Comparison of ENCODE assay signal across 17 mouse cellular contexts in genomic region chr11:63967641-63968387, GRCm38 (mm10). TPM values are rescaled to one million over a fixed set of nuclear protein-coding genes. Genes with fewer than 3 reads are reported as not detected.
DNase-seq lines count a peak whose midpoint lies in the region; ATAC-seq and TF ChIP-seq lines count a peak whose summit lies in the region.
"Had no signal": no experiment of that assay in that cellular context is flagged by ENCODE, and none has a peak within 500 bp of the region (broad histone marks: within the 10 kb centered on the region; RNA-seq: fewer than 3 reads in every experiment).

No protein-coding gene starts in this region.

- no peaks in the 10 kb centered on the region for H3K9me3 ChIP-seq in forebrain, embryonic 10.5 days
- no peaks in the 10 kb centered on the region for H3K9me3 ChIP-seq in forebrain, embryonic 13.5 days (replicated peaks)
- H3K9me3 ChIP-seq in liver, embryonic 12.5 days (replicated peaks): no peaks in the 10 kb centered on the region
- H3K9me3 ChIP-seq in liver, postnatal 0 days (ENCODE audit: low read length): no peaks in the 10 kb centered on the region
- H3K9me3 ChIP-seq in limb, embryonic 12.5 days: no peaks in the 10 kb centered on the region
- H3K9me3 ChIP-seq: embryonic facial prominence, embryonic 15.5 days; hindbrain, embryonic 13.5 days; intestine, embryonic 15.5 days had no signal

- peaks cover 26% of the 10 kb centered on the region for H3K36me3 ChIP-seq in forebrain, embryonic 10.5 days (replicated peaks)
- peaks cover 12% of the 10 kb centered on the region; the same call in 1 of the 2 replicates for H3K36me3 ChIP-seq in forebrain, embryonic 13.5 days (ENCODE audit: poor library complexity, severe bottlenecking)
- H3K36me3 ChIP-seq in liver, embryonic 12.5 days: peaks cover 25% of the 10 kb centered on the region
- H3K36me3 ChIP-seq in liver, postnatal 0 days (replicated peaks; ENCODE audit: insufficient read depth, low read length): no peaks in the 10 kb centered on the region; the same call in 1 of the 2 replicates
- H3K36me3 ChIP-seq in limb, embryonic 12.5 days: peaks cover 12% of the 10 kb centered on the region

- H3K4me2 ChIP-seq in forebrain, embryonic 13.5 days: no peak overlapping the region
- 0 out of 2 replicates have a peak overlapping the region, but pooled peaks have one; percentile 10 for H3K4me2 ChIP-seq in liver, embryonic 12.5 days
- H3K4me2 ChIP-seq in liver, postnatal 0 days (ENCODE audit: low read depth, low read length): no peak overlapping the region
- H3K4me2 ChIP-seq in limb, embryonic 12.5 days: no peak overlapping the region
- H3K4me2 ChIP-seq: embryonic facial prominence, embryonic 15.5 days; hindbrain, embryonic 13.5 days; intestine, embryonic 15.5 days had no signal

- TF ChIP-seq POLR2A in brain, embryonic 14.5 days (IDR thresholded peaks at IDR 0.05; ENCODE audit: borderline replicate concordance, extremely low read depth, insufficient read depth, insufficient read length, poor library complexity, severe bottlenecking): no peak

- no peak for ATAC-seq in forebrain, embryonic 13.5 days
- peak; percentile 44; the same call in 1 of the 2 replicates for ATAC-seq in liver, embryonic 12.5 days
- no peak for ATAC-seq in liver, postnatal 0 days
- no peak for ATAC-seq in limb, embryonic 12.5 days (ENCODE audit: insufficient number of reproducible peaks, insufficient read depth, low FRiP score, low TSS enrichment, low read depth)
- ATAC-seq: intestine, embryonic 15.5 days had no signal

- no peak overlapping the region for H3K9ac ChIP-seq in forebrain, embryonic 13.5 days
- no peak overlapping the region for H3K9ac ChIP-seq in liver, embryonic 12.5 days
- no peak overlapping the region for H3K9ac ChIP-seq in liver, postnatal 0 days (replicated peaks)
- H3K9ac ChIP-seq in limb, embryonic 12.5 days (replicated peaks): no peak overlapping the region
- H3K9ac ChIP-seq: embryonic facial prominence, embryonic 15.5 days; hindbrain, embryonic 13.5 days; intestine, embryonic 15.5 days had no signal

- no peak overlapping the region for H3K4me3 ChIP-seq in forebrain, embryonic 10.5 days
- no peak overlapping the region for H3K4me3 ChIP-seq in forebrain, embryonic 13.5 days
- no peak overlapping the region for H3K4me3 ChIP-seq in liver, embryonic 12.5 days
- no peak overlapping the region for H3K4me3 ChIP-seq in liver, postnatal 0 days (ENCODE audit: low read depth, low read length)
- H3K4me3 ChIP-seq in limb, embryonic 12.5 days (replicated peaks): no peak overlapping the region
- H3K4me3 ChIP-seq: embryonic facial prominence, embryonic 15.5 days; hindbrain, embryonic 13.5 days; intestine, embryonic 15.5 days had no signal

- no peak for TF ChIP-seq EP300 in liver, postnatal 0 days (IDR thresholded peaks at IDR 0.05; ENCODE audit: low read depth)

- 0 out of 2 replicates have a peak, but pooled peaks cover 5% of the 10 kb centered on the region for H3K27me3 ChIP-seq in forebrain, embryonic 10.5 days (ENCODE audit: poor library complexity, severe bottlenecking)
- H3K27me3 ChIP-seq in forebrain, embryonic 13.5 days: no peaks in the 10 kb centered on the region
- no peaks in the 10 kb centered on the region for H3K27me3 ChIP-seq in liver, embryonic 12.5 days (replicated peaks)
- H3K27me3 ChIP-seq in liver, postnatal 0 days (ENCODE audit: insufficient read depth, low read length): no peaks in the 10 kb centered on the region
- 0 out of 2 replicates have a peak, but pooled peaks cover 7% of the 10 kb centered on the region for H3K27me3 ChIP-seq in limb, embryonic 12.5 days
- H3K27me3 ChIP-seq: embryonic facial prominence, embryonic 15.5 days; intestine, embryonic 15.5 days had no signal

- TF ChIP-seq CTCF in liver, postnatal 0 days (IDR thresholded peaks at IDR 0.05; ENCODE audit: low read depth): no peak
- TF ChIP-seq CTCF in brain, embryonic 14.5 days (IDR thresholded peaks at IDR 0.05; ENCODE audit: borderline replicate concordance, extremely low read depth, insufficient read depth, insufficient read length): no peak

- H3K27ac ChIP-seq in forebrain, embryonic 10.5 days: peak overlapping the region; percentile 27; the same call in 1 of the 2 replicates
- H3K27ac ChIP-seq in forebrain, embryonic 13.5 days: no peak overlapping the region
- peak overlapping the region; percentile 80 for H3K27ac ChIP-seq in liver, embryonic 12.5 days
- no peak overlapping the region for H3K27ac ChIP-seq in liver, postnatal 0 days (ENCODE audit: low read depth)
- H3K27ac ChIP-seq in limb, embryonic 12.5 days: peak overlapping the region; percentile 29; the same call in 1 of the 2 replicates
- H3K27ac ChIP-seq: embryonic facial prominence, embryonic 15.5 days; intestine, embryonic 15.5 days had no signal

- peaks cover 21% of the 10 kb centered on the region for H3K4me1 ChIP-seq in forebrain, embryonic 10.5 days
- H3K4me1 ChIP-seq in forebrain, embryonic 13.5 days: peaks cover 28% of the 10 kb centered on the region
- H3K4me1 ChIP-seq in liver, embryonic 12.5 days: peaks cover 64% of the 10 kb centered on the region
- H3K4me1 ChIP-seq in liver, postnatal 0 days (ENCODE audit: insufficient read depth): 0 out of 2 replicates have a peak, but pooled peaks cover 4% of the 10 kb centered on the region
- H3K4me1 ChIP-seq in limb, embryonic 12.5 days (replicated peaks): peaks cover 32% of the 10 kb centered on the region

- whole genome bisulfite sequencing in forebrain, embryonic 10.5 days: 90% methylated on average over 9 of the region's 9 CpGs
- 80% methylated on average over 9 of the region's 9 CpGs for WGBS in forebrain, embryonic 13.5 days
- 74% methylated on average over 9 of the region's 9 CpGs for WGBS in liver, embryonic 12.5 days (ENCODE audit: insufficient replicate concordance)
- 73% methylated on average over 9 of the region's 9 CpGs for WGBS in liver, postnatal 0 days (ENCODE audit: insufficient replicate concordance)
- 69% methylated on average over 9 of the region's 9 CpGs for WGBS in limb, embryonic 12.5 days

- no peak for DNase-seq in forebrain, embryonic 10.5 days (ENCODE audit: extremely low spot score, low spot score)
- DNase-seq in liver, postnatal 0 days: no peak
- peak; percentile 47 for DNase-seq in brain, embryonic 14.5 days (ENCODE audit: low read depth)
- DNase-seq in layer of hippocampus, adult 9-10 months (ENCODE audit: low spot score): no peak
- no peak for DNase-seq in embryo, embryonic 9.5 days (ENCODE audit: extremely low spot score)
- DNase-seq: adrenal gland, postnatal 14 days; cerebellum, adult 9-10 months; gastrocnemius, postnatal 36 days; lung, postnatal 10 days; right cerebral cortex, postnatal 4 days; thymus, postnatal 4 days had no signal

RNA-seq across cellular contexts. Expression of gene Hs3st3b1, which starts 45.7 kb away (rescaled TPM):
- polyA plus RNA-seq in forebrain, embryonic 10.5 days (2016; fragmentation: Nextera tagmentation; extraction: Ambion mirVana): 4.8 and 5.7 TPM in 2 replicates
- 2.4 and 3.2 TPM in 2 replicates for polyA plus RNA-seq in forebrain, embryonic 13.5 days (2015; fragmentation: Nextera tagmentation; extraction: Ambion mirVana)
- 23.7 and 25.0 TPM in 2 replicates for polyA plus RNA-seq in liver, embryonic 12.5 days (2016; fragmentation: Nextera tagmentation; extraction: Ambion mirVana)
- 20.0 and 21.1 TPM in 2 replicates for polyA plus RNA-seq in liver, postnatal 0 days (2015; fragmentation: Nextera tagmentation; extraction: Ambion mirVana)
- polyA plus RNA-seq in brain, embryonic 14.5 days (2012; rRNA removed): 7.9 and 10.5 TPM in 2 replicates
- polyA plus RNA-seq in limb, embryonic 12.5 days (2016; fragmentation: Nextera tagmentation; extraction: Ambion mirVana): 23.5 and 32.8 TPM in 2 replicates

Comparison
In these comparisons a context has a peak if more than half of its experiments do, and no peak if none do; other contexts are left out.
1. H3K27ac ChIP-seq: peak in forebrain, embryonic 10.5 days (single experiment), liver, embryonic 12.5 days (single experiment) and limb, embryonic 12.5 days (single experiment); none in forebrain, embryonic 13.5 days (single experiment) and liver, postnatal 0 days (single experiment).